Mouse (Mus musculus) kidney, adult 2 months (tissue): ENCODE results near the gene Hsd11b1. TPM values are rescaled to one million over a fixed set of nuclear protein-coding genes. Genes with fewer than 3 reads are reported as not detected.
A peak's percentile ranks its signal among the peaks of the same experiment; 100 is the strongest.

Experiments used
- DNase-seq: peaks from one replicate; pipeline ENCODE4 v3.0.0; 2021
- H3K27ac ChIP-seq: fragments of 200-500 bp; 2 replicates; pipeline ENCODE4 v1.5.1; 2012; ENCODE audit warnings: low read depth, low read length, control low read depth, inconsistent platforms; ENCODE audit not compliant: insufficient read depth
- H3K27me3 ChIP-seq: fragments of 200-500 bp; replicated peaks from 2 replicates; pipeline ENCODE4 v1.6.1; 2012; ENCODE audit warnings: mild to moderate bottlenecking, moderate library complexity, low read length, inconsistent platforms; ENCODE audit not compliant: control insufficient read depth, insufficient read depth
- H3K36me3 ChIP-seq: fragments of 200-500 bp; 2 replicates; pipeline ENCODE4 v1.6.1; 2012; ENCODE audit warnings: mild to moderate bottlenecking, moderate library complexity, low read length, inconsistent platforms; ENCODE audit not compliant: control insufficient read depth, insufficient read depth
- H3K4me1 ChIP-seq: fragments of 200-500 bp; 2 replicates; pipeline ENCODE4 v1.6.1; 2011; ENCODE audit warnings: low read length; ENCODE audit not compliant: control insufficient read depth, insufficient read depth
- H3K4me3 ChIP-seq: fragments of 200-500 bp; 2 replicates; pipeline ENCODE4 v1.5.1; 2011; ENCODE audit warnings: mild to moderate bottlenecking, low read depth, low read length, control low read depth; ENCODE audit not compliant: insufficient read depth
- CTCF ChIP-seq: fragments of 200-500 bp; conservative IDR thresholded peaks from 2 replicates; pipeline ENCODE4 v1.5.1; 2011; ENCODE audit warnings: low read depth, mild to moderate bottlenecking, control low read depth, low read length, moderate library complexity, mixed read lengths; ENCODE audit not compliant: insufficient read depth, insufficient read length
- POLR2A ChIP-seq: fragments of 200-500 bp; IDR thresholded peaks from one replicate; pipeline ENCODE4 v1.6.1; 2011; ENCODE audit warnings: low read depth, low read length, control low read depth
- WGBS: fragments of 180-500 bp; shearing (Covaris S2); methylation state at CpG from one replicate; pipeline ENCODE4 v1.1.7; 2018; 5-methylcytosine and 5-hydroxymethylcytosine counted together
- polyA plus RNA-seq: library from polyadenylated mRNA; depleted of rRNA; stranded (reverse); fragments of >200 nt; gene quantifications from 2 replicates; pipeline ENCODE4 v1.2.3, GENCODE M21; 2012; rRNA removed

The Hsd11b1 gene
- polyA plus RNA-seq, 1 experiment, result 136 TPM

DNA sequence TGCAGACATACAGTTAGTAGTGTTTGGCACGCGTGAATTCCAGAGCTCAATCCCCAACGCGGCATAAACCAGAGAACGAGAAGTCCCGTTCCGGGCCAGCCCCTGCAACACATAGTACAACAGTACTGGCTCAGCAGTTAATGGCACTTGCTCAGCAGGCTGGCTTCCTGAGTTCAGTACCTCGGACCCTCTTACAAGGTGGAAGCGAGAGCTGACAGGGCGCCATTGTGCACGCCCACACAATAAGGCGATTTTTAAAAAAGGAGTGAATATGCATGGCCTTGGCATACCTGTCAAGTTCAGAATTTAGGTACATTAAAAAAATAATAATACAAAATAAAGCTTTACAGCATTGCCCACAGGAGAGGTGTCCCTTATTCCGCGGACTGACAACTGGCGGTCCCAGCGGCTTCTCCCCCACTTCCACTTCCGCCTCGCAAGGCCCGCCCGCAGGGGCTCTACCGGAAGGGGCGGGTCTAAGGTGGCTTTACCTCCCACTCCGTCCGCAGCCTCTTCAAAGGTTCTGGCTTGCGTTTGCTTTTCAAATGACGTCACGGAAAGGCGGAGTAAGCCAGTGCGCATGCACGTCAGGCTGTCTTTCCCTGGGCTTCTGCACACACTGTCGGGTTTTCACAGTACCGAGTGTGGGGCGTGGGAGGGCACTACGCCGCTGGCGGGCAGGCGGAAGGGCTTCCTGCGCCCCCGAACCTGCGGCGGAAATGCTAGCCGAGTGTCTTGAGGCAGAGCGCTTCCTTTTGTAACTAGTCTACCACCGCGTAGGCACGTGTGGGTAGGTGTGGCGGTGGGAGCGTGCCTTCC is 90.7 kb downstream of the Hsd11b1 start:
- Histone ChIP-seq H3K36me3 (peaks cover 1% of the 10 kb centered on the region; the same call in 1 of the 2 replicates), H3K4me3 (peak overlapping the region; percentile 88), H3K4me1 (peaks cover 20% of the 10 kb centered on the region), H3K27ac (peak overlapping the region; percentile 84), H3K27me3 (no peaks in the 10 kb centered on the region)
- peak; percentile 98 for DNase-seq
- TF ChIP-seq CTCF (no peak), POLR2A (peak; percentile 78)
- under 1% methylated on average over 48 of the region's 48 CpGs for WGBS

Other genes starting within 250 kb of the Hsd11b1 start
- gene Syt14, start 228.3 kb downstream of the Hsd11b1 start, polyA plus RNA-seq, result 1.2 and 1.7 TPM in 2 replicates
- gene Diexf, start 133.8 kb downstream of the Hsd11b1 start, polyA plus RNA-seq, result 13.0 and 13.5 TPM in 2 replicates
- 30.6 and 37.9 TPM in 2 replicates for gene Irf6, start 111.0 kb downstream of the Hsd11b1 start, polyA plus RNA-seq
- gene A130010J15Rik, start 96.0 kb downstream of the Hsd11b1 start, polyA plus RNA-seq, result 2.3 and 2.8 TPM in 2 replicates
- 0.52 and 3.2 TPM in 2 replicates for gene Traf3ip3, start 62.4 kb downstream of the Hsd11b1 start, polyA plus RNA-seq
- 2.7 and 4.8 TPM in 2 replicates for gene Lamb3, start 56.4 kb downstream of the Hsd11b1 start, polyA plus RNA-seq
- gene G0s2, start 9.1 kb upstream of the Hsd11b1 start, polyA plus RNA-seq, result 175 and 201 TPM in 2 replicates
- 8.2 and 9.0 TPM in 2 replicates for gene Camk1g, start 106.2 kb upstream of the Hsd11b1 start, polyA plus RNA-seq